Comparison of ENCODE assay signal across 17 mouse cellular contexts in the genomic region with DNA sequence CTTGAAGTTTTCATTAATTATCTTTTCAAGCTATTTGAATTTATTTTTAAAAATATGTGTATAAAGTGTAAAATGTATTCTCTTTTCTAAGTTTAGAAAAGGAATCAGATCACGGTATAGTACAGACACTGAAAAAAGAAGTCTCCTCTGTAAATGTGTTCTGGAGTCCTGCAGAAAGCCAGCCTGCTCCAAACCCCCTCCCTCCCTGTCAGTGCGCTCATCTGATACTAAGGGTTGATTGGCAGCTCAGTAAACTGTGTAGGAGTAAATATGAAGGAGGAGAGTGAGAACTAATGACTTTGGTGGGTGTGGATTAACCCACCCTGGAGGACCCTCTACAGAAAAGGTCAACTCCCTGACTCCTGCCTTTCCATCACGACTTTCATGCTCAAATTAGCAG. TPM values are rescaled to one million over a fixed set of nuclear protein-coding genes. Genes with fewer than 3 reads are reported as not detected.
DNase-seq lines count a peak whose midpoint lies in the region; ATAC-seq lines count a peak whose summit lies in the region.
"Had no signal": no experiment of that assay in that cellular context is flagged by ENCODE, and none has a peak within 500 bp of the region (broad histone marks: within the 10 kb centered on the region; RNA-seq: fewer than 3 reads in every experiment).

No protein-coding gene starts in this region.

- H3K4me2 ChIP-seq in forebrain, embryonic 13.5 days: no peak overlapping the region
- no peak overlapping the region for H3K4me2 ChIP-seq in hindbrain, embryonic 14.5 days (replicated peaks)
- no peak overlapping the region for H3K4me2 ChIP-seq in hindbrain, embryonic 13.5 days
- H3K4me2 ChIP-seq in lung, embryonic 16.5 days (ENCODE audit: low read depth, low read length): peak overlapping the region; percentile 24; the same call in 1 of the 2 replicates
- H3K4me2 ChIP-seq in embryonic facial prominence, embryonic 14.5 days (ENCODE audit: low read depth, low read length): 0 out of 2 replicates have a peak overlapping the region, but pooled peaks have one; percentile 29

- H3K9me3 ChIP-seq in forebrain, embryonic 13.5 days (replicated peaks): no peaks in the 10 kb centered on the region
- no peaks in the 10 kb centered on the region for H3K9me3 ChIP-seq in forebrain, embryonic 10.5 days
- H3K9me3 ChIP-seq in hindbrain, embryonic 14.5 days (ENCODE audit: control insufficient read depth, low read length): no peaks in the 10 kb centered on the region
- no peaks in the 10 kb centered on the region for H3K9me3 ChIP-seq in hindbrain, embryonic 13.5 days
- no peaks in the 10 kb centered on the region for H3K9me3 ChIP-seq in lung, embryonic 16.5 days (ENCODE audit: control insufficient read depth, low read length)
- H3K9me3 ChIP-seq in embryonic facial prominence, embryonic 14.5 days (ENCODE audit: control insufficient read depth, low read length): no peaks in the 10 kb centered on the region
- H3K9me3 ChIP-seq: heart, embryonic 15.5 days; megakaryocyte, embryonic 14.5 days had no signal

- peaks cover 17% of the 10 kb centered on the region for H3K4me1 ChIP-seq in forebrain, embryonic 13.5 days
- H3K4me1 ChIP-seq in forebrain, embryonic 10.5 days: peaks cover 30% of the 10 kb centered on the region
- H3K4me1 ChIP-seq in hindbrain, embryonic 14.5 days (replicated peaks; ENCODE audit: control insufficient read depth, insufficient read depth, low read length): no peaks in the 10 kb centered on the region; the same call in 1 of the 2 replicates
- H3K4me1 ChIP-seq in hindbrain, embryonic 13.5 days (replicated peaks): peaks cover 21% of the 10 kb centered on the region
- H3K4me1 ChIP-seq in lung, embryonic 16.5 days (replicated peaks; ENCODE audit: control insufficient read depth, insufficient read depth, low read length): peaks cover 13% of the 10 kb centered on the region
- H3K4me1 ChIP-seq in embryonic facial prominence, embryonic 14.5 days (ENCODE audit: control insufficient read depth, insufficient read depth, low read length): peaks cover 13% of the 10 kb centered on the region

- DNase-seq in forebrain, embryonic 10.5 days (ENCODE audit: extremely low spot score, low spot score): no peak
- no peak for DNase-seq in hindbrain, embryonic 14.5 days (ENCODE audit: low spot score)
- no peak for DNase-seq in lung, postnatal 36 days
- no peak for DNase-seq in embryonic facial prominence, embryonic 14.5 days (ENCODE audit: low spot score)
- DNase-seq in spleen, postnatal 4 days (ENCODE audit: low spot score in 2 of 2): no peak
- DNase-seq: adrenal gland, postnatal 25 days; gastrocnemius, postnatal 14 days; layer of hippocampus, adult 9-11 months; liver; thymus, adult 18-20 months had no signal

- H3K27me3 ChIP-seq in forebrain, embryonic 13.5 days: peaks cover 29% of the 10 kb centered on the region
- peaks cover 61% of the 10 kb centered on the region for H3K27me3 ChIP-seq in forebrain, embryonic 10.5 days (ENCODE audit: poor library complexity, severe bottlenecking)
- H3K27me3 ChIP-seq in hindbrain, embryonic 14.5 days (ENCODE audit: control insufficient read depth, insufficient read depth, low read length): peaks cover 4% of the 10 kb centered on the region; the same call in 1 of the 2 replicates
- peaks cover 20% of the 10 kb centered on the region for H3K27me3 ChIP-seq in hindbrain, embryonic 13.5 days
- H3K27me3 ChIP-seq in lung, embryonic 16.5 days (ENCODE audit: control insufficient read depth, insufficient read depth, low read depth, low read length): no peaks in the 10 kb centered on the region
- peaks cover 8% of the 10 kb centered on the region for H3K27me3 ChIP-seq in embryonic facial prominence, embryonic 14.5 days (replicated peaks; ENCODE audit: control insufficient read depth, insufficient read depth, low read length)

- H3K36me3 ChIP-seq in forebrain, embryonic 13.5 days (ENCODE audit: poor library complexity, severe bottlenecking): no peaks in the 10 kb centered on the region
- H3K36me3 ChIP-seq in forebrain, embryonic 10.5 days (replicated peaks): no peaks in the 10 kb centered on the region
- no peaks in the 10 kb centered on the region for H3K36me3 ChIP-seq in hindbrain, embryonic 14.5 days (replicated peaks; ENCODE audit: control insufficient read depth, insufficient read depth)
- no peaks in the 10 kb centered on the region for H3K36me3 ChIP-seq in hindbrain, embryonic 13.5 days
- no peaks in the 10 kb centered on the region for H3K36me3 ChIP-seq in lung, embryonic 16.5 days (ENCODE audit: control insufficient read depth, insufficient read depth, low read length)
- no peaks in the 10 kb centered on the region for H3K36me3 ChIP-seq in embryonic facial prominence, embryonic 14.5 days (ENCODE audit: control insufficient read depth, insufficient read depth, low read length)
- H3K36me3 ChIP-seq: heart, embryonic 15.5 days had no signal

- 40% methylated on average over 3 of the region's 3 CpGs for WGBS in forebrain, embryonic 13.5 days
- WGBS in forebrain, embryonic 10.5 days: 65% methylated on average over 3 of the region's 3 CpGs
- 48% methylated on average over 3 of the region's 3 CpGs for WGBS in hindbrain, embryonic 14.5 days
- 59% methylated on average over 3 of the region's 3 CpGs for WGBS in hindbrain, embryonic 13.5 days
- 28% methylated on average over 3 of the region's 3 CpGs for WGBS in lung, embryonic 16.5 days
- 38% methylated on average over 3 of the region's 3 CpGs for WGBS in embryonic facial prominence, embryonic 14.5 days

- no peak overlapping the region for H3K9ac ChIP-seq in forebrain, embryonic 13.5 days
- no peak overlapping the region for H3K9ac ChIP-seq in hindbrain, embryonic 14.5 days
- no peak overlapping the region for H3K9ac ChIP-seq in hindbrain, embryonic 13.5 days
- H3K9ac ChIP-seq in lung, embryonic 16.5 days (ENCODE audit: low read length): no peak overlapping the region
- no peak overlapping the region for H3K9ac ChIP-seq in embryonic facial prominence, embryonic 14.5 days (ENCODE audit: low read depth, low read length)
- H3K9ac ChIP-seq: heart, embryonic 15.5 days had no signal

- no peak overlapping the region for H3K27ac ChIP-seq in forebrain, embryonic 13.5 days
- no peak overlapping the region for H3K27ac ChIP-seq in forebrain, embryonic 10.5 days
- no peak overlapping the region for H3K27ac ChIP-seq in hindbrain, embryonic 14.5 days
- H3K27ac ChIP-seq in hindbrain, embryonic 13.5 days: no peak overlapping the region
- no peak overlapping the region for H3K27ac ChIP-seq in lung, embryonic 16.5 days (ENCODE audit: low read length)
- H3K27ac ChIP-seq in embryonic facial prominence, embryonic 14.5 days (replicated peaks; ENCODE audit: low read depth, low read length): no peak overlapping the region
- H3K27ac ChIP-seq: heart, embryonic 15.5 days had no signal

- ATAC-seq in forebrain, embryonic 13.5 days: peak; percentile 50; the same call in 1 of the 2 replicates
- peak; percentile 31; the same call in 1 of the 2 replicates for ATAC-seq in hindbrain, embryonic 14.5 days (ENCODE audit: low FRiP score)
- no peak for ATAC-seq in hindbrain, embryonic 13.5 days (ENCODE audit: low FRiP score)
- no peak for ATAC-seq in lung, embryonic 16.5 days (ENCODE audit: low read depth)
- ATAC-seq in embryonic facial prominence, embryonic 14.5 days (ENCODE audit: low read depth): no peak
- ATAC-seq: activated CD4-positive, CD25-positive, alpha-beta regulatory T cell, adult 4 months had no signal

- H3K4me3 ChIP-seq in forebrain, embryonic 13.5 days: no peak overlapping the region
- no peak overlapping the region for H3K4me3 ChIP-seq in forebrain, embryonic 10.5 days
- no peak overlapping the region for H3K4me3 ChIP-seq in hindbrain, embryonic 14.5 days (replicated peaks; ENCODE audit: low read length)
- no peak overlapping the region for H3K4me3 ChIP-seq in hindbrain, embryonic 13.5 days
- no peak overlapping the region for H3K4me3 ChIP-seq in lung, embryonic 16.5 days (ENCODE audit: low read length)
- H3K4me3 ChIP-seq in embryonic facial prominence, embryonic 14.5 days (ENCODE audit: low read depth, low read length): no peak overlapping the region
- H3K4me3 ChIP-seq: heart, embryonic 15.5 days; megakaryocyte, embryonic 14.5 days; myocyte had no signal

RNA-seq across cellular contexts. Expression of a gene that starts 5.7 kb away (rescaled TPM):
- polyA plus RNA-seq in forebrain, embryonic 13.5 days (2015; fragmentation: Nextera tagmentation; extraction: Ambion mirVana): 19.5 and 28.3 TPM in 2 replicates
- polyA plus RNA-seq in forebrain, embryonic 10.5 days (2016; fragmentation: Nextera tagmentation; extraction: Ambion mirVana): 9.6 and 10.5 TPM in 2 replicates
- polyA plus RNA-seq in hindbrain, embryonic 14.5 days (2014; fragmentation: Nextera tagmentation; extraction: Ambion mirVana): 34.1 and 34.5 TPM in 2 replicates
- polyA plus RNA-seq in hindbrain, embryonic 13.5 days (2015; fragmentation: Nextera tagmentation; extraction: Ambion mirVana): 34.8 and 35.7 TPM in 2 replicates
- 11.6 and 13.3 TPM in 2 replicates for polyA plus RNA-seq in lung, embryonic 16.5 days (2015; fragmentation: Nextera tagmentation; extraction: Ambion mirVana)
- 41.6 and 42.1 TPM in 2 replicates for polyA plus RNA-seq in embryonic facial prominence, embryonic 14.5 days (2014; fragmentation: Nextera tagmentation; extraction: Ambion mirVana)

Comparison
In these comparisons a context has a peak if more than half of its experiments do, and no peak if none do; other contexts are left out.
1. ATAC-seq: peak in forebrain, embryonic 13.5 days (single experiment) and hindbrain, embryonic 14.5 days (single experiment); none in hindbrain, embryonic 13.5 days (single experiment), lung, embryonic 16.5 days (single experiment) and embryonic facial prominence, embryonic 14.5 days (single experiment).
2. H3K4me2 ChIP-seq: peak in lung, embryonic 16.5 days (single experiment) and embryonic facial prominence, embryonic 14.5 days (single experiment); none in forebrain, embryonic 13.5 days (single experiment), hindbrain, embryonic 14.5 days (single experiment) and hindbrain, embryonic 13.5 days (single experiment).